Comparison of ENCODE assay signal across 9 mouse cellular contexts in the genomic region with DNA sequence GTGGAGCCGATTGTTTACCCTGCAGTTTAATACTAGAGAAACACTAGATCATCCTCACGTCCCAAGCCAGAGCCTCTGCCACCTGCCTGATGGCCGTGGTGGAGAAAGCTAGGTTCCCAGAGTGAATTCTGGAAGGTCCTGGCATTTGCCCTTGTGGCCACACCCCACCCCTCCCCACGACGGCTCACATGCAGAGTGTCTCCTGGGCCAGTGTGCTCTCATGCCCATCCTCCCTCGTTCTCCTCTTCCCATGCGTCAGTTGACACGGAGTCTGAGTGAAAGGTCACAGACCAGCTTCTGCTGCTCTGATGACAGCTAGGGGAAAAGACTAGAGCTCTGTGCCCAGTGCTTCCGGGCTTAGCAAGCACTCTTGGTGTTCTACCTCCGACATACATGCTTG. TPM values are rescaled to one million over a fixed set of nuclear protein-coding genes. Genes with fewer than 3 reads are reported as not detected.
A peak's percentile ranks its signal among the peaks of the same experiment; 100 is the strongest.
DNase-seq lines count a peak whose midpoint lies in the region; ATAC-seq lines count a peak whose summit lies in the region.
"Had no signal": no experiment of that assay in that cellular context is flagged by ENCODE, and none has a peak within 500 bp of the region (broad histone marks: within the 10 kb centered on the region; RNA-seq: fewer than 3 reads in every experiment).

No protein-coding gene starts in this region.

- no peak for DNase-seq in forebrain, embryonic 10.5 days (ENCODE audit: extremely low spot score, low spot score)
- no peak for DNase-seq in forebrain, embryonic 14.5 days (ENCODE audit: low spot score)
- peak; percentile 76 for DNase-seq in adrenal gland, adult 2 months
- peak; percentile 68 for DNase-seq in heart, postnatal 4 days
- no peak for DNase-seq in liver, embryonic 13.5 days
- DNase-seq in embryo, embryonic 9.5 days (ENCODE audit: extremely low spot score): no peak
- no peak for DNase-seq in spleen, postnatal 14 days (ENCODE audit: low spot score in 2 of 2)
- DNase-seq in cerebellum, postnatal 14 days: no peak

- H3K9me3 ChIP-seq in forebrain, embryonic 10.5 days: no peaks in the 10 kb centered on the region
- H3K9me3 ChIP-seq in forebrain, embryonic 14.5 days (replicated peaks; ENCODE audit: control insufficient read depth, low read length): no peaks in the 10 kb centered on the region
- no peaks in the 10 kb centered on the region for H3K9me3 ChIP-seq in liver, embryonic 13.5 days (replicated peaks)

- H3K4me2 ChIP-seq in forebrain, embryonic 14.5 days (ENCODE audit: low read length): no peak overlapping the region
- H3K4me2 ChIP-seq in liver, embryonic 13.5 days: peak overlapping the region; percentile 89

- ATAC-seq in forebrain, embryonic 14.5 days: no peak
- ATAC-seq in liver, embryonic 13.5 days (ENCODE audit: low read depth): no peak

- 83% methylated on average over 10 of the region's 10 CpGs for WGBS in forebrain, embryonic 10.5 days
- 88% methylated on average over 10 of the region's 10 CpGs for WGBS in forebrain, embryonic 14.5 days
- 51% methylated on average over 10 of the region's 10 CpGs for WGBS in liver, embryonic 13.5 days (ENCODE audit: insufficient replicate concordance)

- H3K27me3 ChIP-seq in forebrain, embryonic 10.5 days (ENCODE audit: poor library complexity, severe bottlenecking): peaks cover 6% of the 10 kb centered on the region; the same call in 1 of the 2 replicates
- no peaks in the 10 kb centered on the region for H3K27me3 ChIP-seq in forebrain, embryonic 14.5 days (replicated peaks; ENCODE audit: control insufficient read depth, insufficient read depth, low read length)
- H3K27me3 ChIP-seq in liver, embryonic 13.5 days: no peaks in the 10 kb centered on the region

- no peak overlapping the region for H3K4me3 ChIP-seq in forebrain, embryonic 10.5 days
- no peak overlapping the region for H3K4me3 ChIP-seq in forebrain, embryonic 14.5 days (ENCODE audit: low read depth, low read length)
- H3K4me3 ChIP-seq in liver, embryonic 13.5 days (replicated peaks): 0 out of 2 replicates have a peak overlapping the region, but pooled peaks have one; percentile 8

- H3K27ac ChIP-seq in forebrain, embryonic 10.5 days: peak overlapping the region; percentile 0; the same call in 1 of the 2 replicates
- no peak overlapping the region for H3K27ac ChIP-seq in forebrain, embryonic 14.5 days (ENCODE audit: low read depth, low read length)
- peak overlapping the region; percentile 100 for H3K27ac ChIP-seq in liver, embryonic 13.5 days

- H3K9ac ChIP-seq in forebrain, embryonic 14.5 days (ENCODE audit: low read length): no peak overlapping the region
- H3K9ac ChIP-seq in liver, embryonic 13.5 days: peak overlapping the region; percentile 97

- peaks cover 59% of the 10 kb centered on the region for H3K4me1 ChIP-seq in forebrain, embryonic 10.5 days
- H3K4me1 ChIP-seq in forebrain, embryonic 14.5 days (ENCODE audit: control insufficient read depth, insufficient read depth, low read length): peaks cover 7% of the 10 kb centered on the region
- H3K4me1 ChIP-seq in liver, embryonic 13.5 days (replicated peaks): peaks cover 93% of the 10 kb centered on the region

- no peaks in the 10 kb centered on the region; the same call in 1 of the 2 replicates for H3K36me3 ChIP-seq in forebrain, embryonic 10.5 days (replicated peaks)
- no peaks in the 10 kb centered on the region for H3K36me3 ChIP-seq in forebrain, embryonic 14.5 days (ENCODE audit: control insufficient read depth, insufficient read depth, low read length)
- H3K36me3 ChIP-seq in liver, embryonic 13.5 days: peaks cover 36% of the 10 kb centered on the region

RNA-seq across cellular contexts. Expression of gene Gpr146, which starts 7.0 kb away (rescaled TPM):
- 1.6 and 1.8 TPM in 2 replicates for polyA plus RNA-seq in forebrain, embryonic 10.5 days (2016; fragmentation: Nextera tagmentation; extraction: Ambion mirVana)
- 0.85 and 0.93 TPM in 2 replicates for polyA plus RNA-seq in forebrain, embryonic 14.5 days (2014; fragmentation: Nextera tagmentation; extraction: Ambion mirVana)
- 10 to 100 TPM in 1 of 2 experiments, 1 to 10 TPM in 1; 9.2 to 21.2 TPM for total RNA-seq in adrenal gland, adult 2 months (2021)
- polyA plus RNA-seq in adrenal gland, adult 2 months (2012; rRNA removed): 31.4 and 33.8 TPM in 2 replicates
- 10 to 100 TPM; 23.3 to 28.2 TPM for total RNA-seq in heart, postnatal 4 days (2021)
- 18.8 and 20.2 TPM in 2 replicates for polyA plus RNA-seq in liver, embryonic 13.5 days (2015; fragmentation: Nextera tagmentation; extraction: Ambion mirVana)

RNA-seq across cellular contexts. Expression of gene C130050O18Rik, which starts 20.5 kb away (rescaled TPM):
- 0.15 and 0.34 TPM in 2 replicates for polyA plus RNA-seq in forebrain, embryonic 10.5 days (2016; fragmentation: Nextera tagmentation; extraction: Ambion mirVana)
- polyA plus RNA-seq in forebrain, embryonic 14.5 days (2014; fragmentation: Nextera tagmentation; extraction: Ambion mirVana): 0.18 TPM in 1 of 2 replicates, not detected in the other
- 1 to 10 TPM in 1 of 2 experiments, under 1 TPM in 1; 0.46 to 1.3 TPM for total RNA-seq in adrenal gland, adult 2 months (2021)
- polyA plus RNA-seq in adrenal gland, adult 2 months (2012; rRNA removed): 1.7 and 1.9 TPM in 2 replicates
- under 1 TPM; 0.47 to 0.74 TPM for total RNA-seq in heart, postnatal 4 days (2021)
- 0.89 and 1.1 TPM in 2 replicates for polyA plus RNA-seq in liver, embryonic 13.5 days (2015; fragmentation: Nextera tagmentation; extraction: Ambion mirVana)

RNA-seq across cellular contexts. Expression of gene Cyp2w1, which starts 32.1 kb away (rescaled TPM):
- polyA plus RNA-seq in forebrain, embryonic 10.5 days (2016; fragmentation: Nextera tagmentation; extraction: Ambion mirVana): not detected in 2 replicates
- not detected in 2 replicates for polyA plus RNA-seq in forebrain, embryonic 14.5 days (2014; fragmentation: Nextera tagmentation; extraction: Ambion mirVana)
- total RNA-seq in adrenal gland, adult 2 months (2021): not detected
- polyA plus RNA-seq in adrenal gland, adult 2 months (2012; rRNA removed): not detected in 2 replicates
- total RNA-seq in heart, postnatal 4 days (2021): not detected
- polyA plus RNA-seq in liver, embryonic 13.5 days (2015; fragmentation: Nextera tagmentation; extraction: Ambion mirVana): not detected in 2 replicates
- total RNA-seq: left cerebral cortex, adult 18-20 months had no signal

RNA-seq across cellular contexts. Expression of gene Cox19, which starts 33.3 kb away (rescaled TPM):
- polyA plus RNA-seq in forebrain, embryonic 10.5 days (2016; fragmentation: Nextera tagmentation; extraction: Ambion mirVana): 119 and 120 TPM in 2 replicates
- 127 and 155 TPM in 2 replicates for polyA plus RNA-seq in forebrain, embryonic 14.5 days (2014; fragmentation: Nextera tagmentation; extraction: Ambion mirVana)
- 10 to 100 TPM; 81.2 to 85.7 TPM for total RNA-seq in adrenal gland, adult 2 months (2021)
- polyA plus RNA-seq in adrenal gland, adult 2 months (2012; rRNA removed): 97.6 and 107 TPM in 2 replicates
- total RNA-seq in heart, postnatal 4 days (2021): 10 to 100 TPM; 76.9 to 79.3 TPM
- polyA plus RNA-seq in liver, embryonic 13.5 days (2015; fragmentation: Nextera tagmentation; extraction: Ambion mirVana): 68.5 and 72.3 TPM in 2 replicates

RNA-seq across cellular contexts. Expression of gene Gper1, which starts 38.4 kb away (rescaled TPM):
- polyA plus RNA-seq in forebrain, embryonic 10.5 days (2016; fragmentation: Nextera tagmentation; extraction: Ambion mirVana): 0.44 and 0.50 TPM in 2 replicates
- polyA plus RNA-seq in forebrain, embryonic 14.5 days (2014; fragmentation: Nextera tagmentation; extraction: Ambion mirVana): 10.0 and 10.2 TPM in 2 replicates
- total RNA-seq in adrenal gland, adult 2 months (2021): 1 to 10 TPM; 3.4 to 6.4 TPM
- polyA plus RNA-seq in adrenal gland, adult 2 months (2012; rRNA removed): 5.2 and 7.2 TPM in 2 replicates
- 1 to 10 TPM; 1.8 to 2.3 TPM for total RNA-seq in heart, postnatal 4 days (2021)
- polyA plus RNA-seq in liver, embryonic 13.5 days (2015; fragmentation: Nextera tagmentation; extraction: Ambion mirVana): 0.17 and 0.31 TPM in 2 replicates

Comparison
In these comparisons a context has a peak if more than half of its experiments do, and no peak if none do; other contexts are left out.
1. DNase-seq: peak in adrenal gland, adult 2 months (single experiment) and heart, postnatal 4 days (single experiment); none in forebrain, embryonic 10.5 days (single experiment), forebrain, embryonic 14.5 days (single experiment), liver, embryonic 13.5 days (single experiment), embryo, embryonic 9.5 days (single experiment), spleen, postnatal 14 days (0 of 2) and cerebellum, postnatal 14 days (0 of 2).